Mouse (Mus musculus) cerebellum, postnatal 36 days (tissue): ENCODE results near the gene Pkig.

Source experiments
- DNase-seq, 2 experiments: peaks; one replicate each; pipeline ENCODE4 v3.0.0; 2021 to 2022; ENCODE audit warnings: mixed read lengths in 2 of 2

Pkig gene

DNA sequence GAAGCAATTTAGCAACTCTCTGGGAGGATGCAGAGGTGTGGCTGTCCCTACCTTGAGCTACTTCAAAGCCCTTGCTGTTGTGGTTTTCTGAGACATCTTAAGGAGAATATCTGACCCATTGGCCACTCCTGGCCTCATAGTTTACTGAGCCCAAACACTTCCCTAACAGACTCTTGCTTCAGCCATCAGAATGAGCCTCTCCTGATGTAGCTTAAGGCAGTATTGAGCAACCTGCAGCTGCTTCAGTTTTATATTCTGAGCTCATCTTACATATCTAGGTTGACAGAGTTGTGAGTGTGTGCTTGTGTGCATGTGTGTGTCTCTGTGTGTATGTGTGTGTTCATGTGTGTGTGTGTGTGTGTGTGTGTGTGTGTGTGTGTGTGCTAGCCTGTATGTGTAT is 108.1 kb downstream of the Pkig start:
- no peak for DNase-seq

GRCm38 (mm10) chr2:163766890-163767289 is 108.7 kb downstream of the Pkig start:
- DNase-seq = no peak

DNA sequence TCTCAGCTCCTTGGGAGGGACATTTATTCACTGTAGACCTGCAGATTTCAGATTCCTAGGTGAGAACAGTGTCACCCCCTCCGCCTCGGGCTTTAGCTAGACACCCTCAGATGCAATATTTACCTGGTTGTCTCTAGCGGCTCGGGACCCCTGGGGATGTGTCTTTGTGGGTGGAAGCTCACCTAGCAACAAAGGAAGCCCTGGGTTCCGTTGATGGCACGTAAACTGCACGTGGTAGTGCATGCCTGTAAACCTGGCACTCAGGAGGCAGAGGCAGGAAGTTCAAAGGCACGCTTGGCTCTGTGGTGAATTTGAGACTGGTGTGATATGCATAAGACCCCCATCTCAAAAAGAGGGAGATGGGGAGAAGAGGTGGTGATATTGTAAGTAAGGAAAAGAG is 112.5 kb downstream of the Pkig start:
- DNase-seq = no peak
